Mouse (Mus musculus) liver, embryonic 12.5 days (tissue): ENCODE measurements around the gene Hinfp. TPM values are rescaled to one million over a fixed set of nuclear protein-coding genes. Genes with fewer than 3 reads are reported as not detected.

Source experiments
- ATAC-seq: fragments of 200-750 bp; cut with Nextera tagmentation; 2 replicates; pipeline ENCODE4 v1.8.0; 2017; ENCODE audit warnings: moderate number of reproducible peaks, mild to moderate bottlenecking, moderate library complexity
- H3K27ac ChIP-seq: fragments of 300-500 bp; sonication (generic); 2 replicates; pipeline ENCODE4 v1.5.1; 2016; ENCODE audit warnings: mild to moderate bottlenecking
- H3K27me3 ChIP-seq: fragments of 300-500 bp; sonication (generic); replicated peaks from 2 replicates; pipeline ENCODE4 v1.6.1; 2016; ENCODE audit warnings: mild to moderate bottlenecking, moderate library complexity
- H3K36me3 ChIP-seq: fragments of 300-500 bp; sonication (generic); 2 replicates; pipeline ENCODE4 v1.6.1; 2016; ENCODE audit warnings: mild to moderate bottlenecking, moderate library complexity
- H3K4me1 ChIP-seq: fragments of 300-500 bp; sonication (generic); 2 replicates; pipeline ENCODE4 v1.6.1; 2016
- H3K4me2 ChIP-seq: fragments of 300-500 bp; sonication (generic); 2 replicates; pipeline ENCODE4 v1.6.1; 2016; ENCODE audit warnings: mild to moderate bottlenecking, moderate library complexity
- H3K4me3 ChIP-seq: fragments of 300-500 bp; sonication (generic); 2 replicates; pipeline ENCODE4 v1.5.1; 2016; ENCODE audit warnings: mild to moderate bottlenecking, moderate library complexity
- H3K9ac ChIP-seq: fragments of 300-500 bp; sonication (generic); 2 replicates; pipeline ENCODE4 v1.6.1; 2016; ENCODE audit warnings: mild to moderate bottlenecking, moderate library complexity
- H3K9me3 ChIP-seq: fragments of 300-500 bp; sonication (generic); replicated peaks from 2 replicates; pipeline ENCODE4 v1.6.1; 2016; ENCODE audit warnings: mild to moderate bottlenecking, moderate library complexity
- WGBS: fragments of 180-500 bp; shearing (Covaris S2); methylation state at CpG from one replicate; pipeline ENCODE4 v1.1.7; 2016; ENCODE audit not compliant: insufficient replicate concordance; 5-methylcytosine and 5-hydroxymethylcytosine counted together
- polyA plus RNA-seq: library from polyadenylated mRNA; unstranded; fragments of >200 nt; fragmentation: Nextera tagmentation; extraction: Ambion mirVana; gene quantifications from 2 replicates; pipeline ENCODE4 v1.2.1, GENCODE M21; 2016

Hinfp gene
- polyA plus RNA-seq, 1 experiment from 2014 or later = 17.2 TPM

DNA sequence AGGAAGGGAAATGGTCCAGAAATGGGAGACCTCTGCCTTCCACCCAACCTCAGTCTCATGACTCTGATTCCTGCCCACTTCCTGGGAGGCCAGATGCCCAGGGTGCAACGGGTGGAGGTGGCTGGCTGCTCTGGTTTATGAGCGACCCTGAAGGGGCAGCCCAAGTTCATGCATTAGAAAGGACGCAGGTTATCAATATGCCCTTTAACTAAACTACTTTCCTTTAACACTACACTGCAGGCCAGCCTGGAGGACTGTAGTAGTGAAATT lies 13.3 kb upstream of the Hinfp start:
- no peak for ATAC-seq
- H3K4me1 ChIP-seq = peaks cover 48% of the 10 kb centered on the region
- H3K27me3 ChIP-seq = no peaks in the 10 kb centered on the region
- no peaks in the 10 kb centered on the region for H3K9me3 ChIP-seq
- 29% methylated on average over 3 of the region's 3 CpGs for WGBS
- H3K9ac ChIP-seq = peak overlapping the region; percentile 98
- H3K36me3 ChIP-seq = peaks cover 34% of the 10 kb centered on the region
- peak overlapping the region; percentile 18; the same call in 1 of the 2 replicates for H3K27ac ChIP-seq
- H3K4me2 ChIP-seq = peak overlapping the region; percentile 90
- peak overlapping the region; percentile 97 for H3K4me3 ChIP-seq

GRCm38 (mm10) chr9:44318076-44318825 lies 12.8 kb upstream of the Hinfp start:
- Histone ChIP-seq H3K4me2 (peak overlapping the region; percentile 90), H3K27ac (peak overlapping the region; percentile 18; the same call in 1 of the 2 replicates), H3K9me3 (no peaks in the 10 kb centered on the region), H3K36me3 (peaks cover 39% of the 10 kb centered on the region), H3K9ac (peak overlapping the region; percentile 98), H3K27me3 (no peaks in the 10 kb centered on the region), H3K4me1 (peaks cover 48% of the 10 kb centered on the region), H3K4me3 (peak overlapping the region; percentile 97)
- 61% methylated on average over 5 of the region's 5 CpGs for WGBS
- ATAC-seq = no peak

- Histone ChIP-seq H3K4me3 (peak overlapping the region; percentile 97; the same call in 1 of the 2 replicates), H3K36me3 (peaks cover 47% of the 10 kb centered on the region), H3K27me3 (no peaks in the 10 kb centered on the region), H3K4me1 (peaks cover 48% of the 10 kb centered on the region), H3K27ac (no peak overlapping the region), H3K9me3 (no peaks in the 10 kb centered on the region), H3K9ac (peak overlapping the region; percentile 98; the same call in 1 of the 2 replicates), H3K4me2 (peak overlapping the region; percentile 90)
- WGBS = 78% methylated on average over 4 of the region's 4 CpGs
- no peak for ATAC-seq
These were observed 12.0 kb upstream of the Hinfp start for GRCm38 (mm10) chr9:44317452-44317851.

DNA sequence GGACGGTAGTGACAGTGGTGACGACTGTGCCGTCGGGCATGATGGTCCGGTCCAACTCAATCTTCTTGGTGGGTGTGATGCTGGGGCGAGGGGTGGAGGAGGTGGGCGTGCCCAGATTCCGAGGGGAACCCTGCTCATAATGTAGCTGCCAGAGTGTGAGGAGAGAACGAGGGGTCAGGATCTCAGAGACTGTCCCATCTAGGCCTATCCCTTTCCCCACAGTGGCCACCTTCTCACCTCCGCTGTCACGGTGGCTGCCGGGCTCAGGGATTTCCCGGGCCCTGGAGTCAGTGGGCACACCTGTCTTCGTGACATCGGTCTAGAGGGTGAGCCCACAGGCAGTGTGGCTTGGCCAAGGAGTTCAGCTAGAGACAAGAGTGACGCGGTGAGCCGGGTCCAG lies 9.4 kb upstream of the Hinfp start:
- Histone ChIP-seq H3K27me3 (no peaks in the 10 kb centered on the region), H3K27ac (no peak overlapping the region), H3K36me3 (peaks cover 71% of the 10 kb centered on the region), H3K9ac (no peak overlapping the region), H3K9me3 (no peaks in the 10 kb centered on the region), H3K4me3 (no peak overlapping the region), H3K4me1 (peaks cover 52% of the 10 kb centered on the region), H3K4me2 (no peak overlapping the region)
- WGBS = 96% methylated on average over 18 of the region's 18 CpGs
- ATAC-seq = no peak

DNA sequence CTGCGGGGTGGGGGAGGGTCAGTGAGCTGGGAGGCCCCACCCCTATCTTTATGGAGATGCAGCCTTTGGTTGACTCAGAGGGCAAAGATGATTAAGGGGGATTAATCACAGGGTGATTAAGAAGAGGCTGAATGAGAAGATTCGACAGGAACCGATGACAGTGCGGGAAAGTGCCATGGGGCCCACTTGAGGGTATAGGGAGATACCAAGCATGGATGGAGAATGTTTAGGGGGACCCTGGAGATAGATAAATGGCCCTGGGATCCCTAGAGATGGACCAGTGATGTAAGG lies 8.7 kb upstream of the Hinfp start:
- H3K36me3 ChIP-seq = peaks cover 71% of the 10 kb centered on the region
- H3K4me2 ChIP-seq = no peak overlapping the region
- H3K9ac ChIP-seq = no peak overlapping the region
- H3K4me3 ChIP-seq = no peak overlapping the region
- ATAC-seq = no peak
- no peak overlapping the region for H3K27ac ChIP-seq
- WGBS = 77% methylated on average over 4 of the region's 4 CpGs
- no peaks in the 10 kb centered on the region for H3K9me3 ChIP-seq
- peaks cover 55% of the 10 kb centered on the region for H3K4me1 ChIP-seq
- H3K27me3 ChIP-seq = no peaks in the 10 kb centered on the region

DNA sequence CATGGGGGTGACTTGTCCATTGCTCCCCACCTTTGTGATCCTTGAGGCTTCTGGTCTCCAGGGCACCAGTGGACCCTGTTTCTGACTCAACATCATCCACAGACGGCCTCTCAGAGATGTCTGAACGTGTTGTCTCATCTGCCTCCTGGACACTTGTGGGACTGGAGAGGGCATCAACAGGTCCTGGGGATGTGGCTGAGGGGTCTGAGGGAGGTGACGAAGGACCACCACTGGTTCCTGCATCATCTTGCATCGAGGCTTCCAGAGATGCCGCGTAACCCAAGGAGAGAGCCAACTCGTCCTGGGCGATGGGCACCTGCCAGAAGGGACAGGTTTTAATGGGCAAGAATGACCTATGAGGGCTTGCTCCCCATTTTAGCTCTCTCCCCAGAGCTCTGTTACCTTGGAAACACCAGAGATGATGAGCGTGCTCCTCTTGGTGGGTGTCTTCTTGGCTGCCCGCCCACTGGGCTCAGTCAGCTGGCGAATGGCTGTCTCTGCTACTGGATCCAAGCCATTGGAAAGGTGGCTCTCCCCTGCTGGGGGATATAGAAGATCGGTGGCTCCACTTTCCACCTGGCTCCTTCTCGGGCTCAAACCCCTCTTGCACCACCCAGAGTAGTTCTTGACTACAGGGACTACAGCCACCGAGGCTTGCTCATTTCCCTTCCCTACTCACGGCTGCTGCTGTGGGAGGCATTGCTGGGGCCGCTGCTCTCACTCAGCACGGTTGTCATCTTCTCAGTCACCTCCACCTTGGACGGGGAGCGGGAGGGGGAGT lies 8.2 kb upstream of the Hinfp start:
- Histone ChIP-seq H3K4me2 (no peak overlapping the region), H3K4me1 (peaks cover 49% of the 10 kb centered on the region), H3K9ac (no peak overlapping the region), H3K9me3 (no peaks in the 10 kb centered on the region), H3K27me3 (no peaks in the 10 kb centered on the region), H3K4me3 (no peak overlapping the region), H3K27ac (no peak overlapping the region), H3K36me3 (peaks cover 71% of the 10 kb centered on the region)
- ATAC-seq = no peak
- 81% methylated on average over 19 of the region's 19 CpGs for WGBS

DNA sequence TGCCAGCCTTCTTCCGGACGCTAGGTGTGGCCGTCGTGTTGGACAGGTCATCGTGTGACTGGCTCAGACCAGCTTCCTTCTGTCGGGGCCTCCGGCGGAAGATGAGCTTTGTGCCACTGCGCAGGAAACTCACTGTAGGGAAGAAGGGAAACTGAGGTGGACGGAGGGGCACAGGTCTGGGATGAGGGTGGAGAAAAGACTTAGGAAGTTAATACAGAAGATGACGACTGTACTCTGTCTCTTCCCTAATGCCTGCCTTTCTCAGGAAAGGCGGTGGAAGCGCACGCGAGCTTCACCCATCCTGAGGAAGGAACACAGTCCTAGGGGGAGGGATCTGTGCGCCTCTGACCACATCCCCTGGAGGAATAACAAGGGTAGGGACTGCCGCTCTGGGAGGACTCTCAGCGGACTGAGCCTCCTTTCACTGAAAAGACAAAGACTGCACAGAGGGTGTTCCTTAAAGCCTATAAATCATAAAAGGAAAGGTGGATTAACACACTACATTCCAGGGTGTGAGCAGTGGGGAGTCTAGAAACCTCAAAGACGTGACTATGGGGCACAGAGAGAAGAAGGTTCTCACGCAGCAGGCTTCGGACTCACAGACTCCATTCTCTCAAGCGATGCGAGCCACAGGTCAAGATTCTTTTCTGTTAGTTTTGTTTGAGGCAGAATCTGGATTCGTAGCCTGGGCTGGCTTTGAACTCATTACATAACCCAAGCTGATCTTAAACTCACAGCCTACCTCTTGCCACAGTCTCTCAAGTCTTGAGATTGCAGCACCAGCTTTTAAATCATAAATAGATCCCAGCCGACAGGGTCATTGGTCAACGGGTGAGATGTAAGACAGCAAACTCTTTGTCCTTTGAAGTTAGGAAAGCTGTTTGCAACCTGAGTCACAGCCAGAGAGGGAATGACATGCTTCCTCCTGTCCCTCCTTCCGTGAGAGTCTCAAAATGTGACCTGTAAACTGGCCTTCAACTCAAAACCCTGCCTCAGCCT lies 6.0 kb upstream of the Hinfp start:
- peak overlapping the region; percentile 40 for H3K4me2 ChIP-seq
- ATAC-seq = no peak
- 42% methylated on average over 27 of the region's 27 CpGs for WGBS
- peak overlapping the region; percentile 32; the same call in 1 of the 2 replicates for H3K27ac ChIP-seq
- H3K36me3 ChIP-seq = peaks cover 64% of the 10 kb centered on the region
- H3K4me1 ChIP-seq = peaks cover 35% of the 10 kb centered on the region
- H3K9ac ChIP-seq = 0 out of 2 replicates have a peak overlapping the region, but pooled peaks have one; percentile 18
- no peaks in the 10 kb centered on the region for H3K9me3 ChIP-seq
- H3K27me3 ChIP-seq = no peaks in the 10 kb centered on the region
- H3K4me3 ChIP-seq = 0 out of 2 replicates have a peak overlapping the region, but pooled peaks have one; percentile 10

DNA sequence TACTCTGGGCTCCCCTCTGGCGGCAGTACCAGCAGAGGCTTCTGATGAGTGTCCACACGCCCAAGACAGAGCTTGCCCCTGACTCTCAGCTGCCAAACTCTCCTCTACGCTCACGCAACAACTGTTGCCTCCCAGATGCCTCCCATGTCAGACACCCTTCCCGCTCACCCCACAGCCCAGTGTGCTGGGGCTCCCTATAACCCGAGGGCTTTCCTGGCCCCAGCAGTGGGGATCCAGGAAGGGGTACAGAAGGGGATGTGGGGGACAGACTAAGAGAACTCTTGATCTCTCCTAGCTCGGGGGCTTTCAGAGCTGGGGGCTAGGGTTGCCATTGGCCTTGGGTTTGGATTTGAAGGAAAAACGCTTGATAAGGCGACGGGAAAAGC lies 5.3 kb upstream of the Hinfp start:
- no peaks in the 10 kb centered on the region for H3K27me3 ChIP-seq
- ATAC-seq = no peak
- 0 out of 2 replicates have a peak overlapping the region, but pooled peaks have one; percentile 10 for H3K4me3 ChIP-seq
- no peaks in the 10 kb centered on the region for H3K9me3 ChIP-seq
- peaks cover 38% of the 10 kb centered on the region for H3K4me1 ChIP-seq
- H3K4me2 ChIP-seq = peak overlapping the region; percentile 40
- H3K36me3 ChIP-seq = peaks cover 57% of the 10 kb centered on the region
- WGBS = 58% methylated on average over 10 of the region's 10 CpGs
- 0 out of 2 replicates have a peak overlapping the region, but pooled peaks have one; percentile 18 for H3K9ac ChIP-seq
- peak overlapping the region; percentile 32; the same call in 1 of the 2 replicates for H3K27ac ChIP-seq

DNA sequence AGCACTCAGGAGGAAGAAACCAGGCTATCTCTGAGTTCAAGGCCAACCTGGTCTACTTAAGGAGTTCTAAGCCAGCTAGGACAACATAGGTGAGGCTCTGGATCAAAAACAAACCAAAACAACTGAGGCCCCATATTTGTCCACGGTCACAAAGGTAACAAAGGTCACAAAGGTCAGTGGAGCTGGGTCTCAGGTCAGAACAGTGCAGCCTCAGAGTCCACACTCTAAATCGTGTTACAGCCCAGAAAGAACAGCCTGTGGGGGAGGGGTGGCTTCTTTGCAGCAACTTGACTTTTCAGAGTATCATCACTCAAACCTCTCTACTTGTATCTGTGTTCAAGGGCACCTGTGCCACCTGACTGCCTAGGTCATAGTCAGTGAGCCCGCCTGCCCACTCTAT lies 4.3 kb upstream of the Hinfp start:
- WGBS = 56% methylated on average over 3 of the region's 3 CpGs
- Histone ChIP-seq H3K4me3 (no peak overlapping the region), H3K9me3 (no peaks in the 10 kb centered on the region)

DNA sequence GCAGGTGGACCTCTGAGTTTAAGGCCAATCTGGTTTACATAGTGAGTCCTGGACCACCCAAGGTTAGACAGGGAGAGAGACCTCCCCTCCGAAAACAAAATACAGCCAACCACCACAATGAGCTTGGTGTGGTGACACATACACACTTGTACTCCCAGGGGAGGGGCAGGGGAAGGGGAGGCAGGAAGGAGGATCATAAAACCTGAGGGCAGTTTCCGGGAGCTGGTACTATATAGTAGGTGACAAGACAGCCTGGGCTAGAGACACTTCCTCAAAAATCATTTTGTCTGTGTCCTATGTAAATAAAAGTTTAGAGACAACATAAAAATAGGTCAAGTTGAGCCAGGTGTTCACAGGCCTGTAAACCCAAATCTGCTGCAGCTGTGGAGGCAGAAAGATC lies 1.8 kb upstream of the Hinfp start:
- H3K27me3 ChIP-seq = no peaks in the 10 kb centered on the region
- ATAC-seq = no peak
- no peak overlapping the region for H3K27ac ChIP-seq
- peaks cover 50% of the 10 kb centered on the region for H3K4me1 ChIP-seq
- H3K36me3 ChIP-seq = peaks cover 38% of the 10 kb centered on the region
- no peak overlapping the region for H3K4me2 ChIP-seq
- H3K4me3 ChIP-seq = no peak overlapping the region
- 73% methylated on average over 2 of the region's 2 CpGs for WGBS
- H3K9ac ChIP-seq = no peak overlapping the region
- no peaks in the 10 kb centered on the region for H3K9me3 ChIP-seq

More for the DNA sequence above, 4.3 kb upstream of the Hinfp start:
- Histone ChIP-seq H3K4me1 (peaks cover 40% of the 10 kb centered on the region), H3K9ac (0 out of 2 replicates have a peak overlapping the region, but pooled peaks have one; percentile 8), H3K27ac (no peak overlapping the region), H3K4me2 (no peak overlapping the region), H3K36me3 (peaks cover 47% of the 10 kb centered on the region), H3K27me3 (no peaks in the 10 kb centered on the region)
- ATAC-seq = no peak

GRCm38 (mm10) chr9:44306532-44306931 lies 1.1 kb upstream of the Hinfp start:
- Histone ChIP-seq H3K36me3 (peaks cover 38% of the 10 kb centered on the region), H3K9ac (no peak overlapping the region), H3K4me2 (peak overlapping the region; percentile 88), H3K9me3 (no peaks in the 10 kb centered on the region), H3K27ac (0 out of 2 replicates have a peak overlapping the region, but pooled peaks have one; percentile 55), H3K4me1 (peaks cover 46% of the 10 kb centered on the region), H3K4me3 (no peak overlapping the region), H3K27me3 (no peaks in the 10 kb centered on the region)
- WGBS = 87% methylated on average over 6 of the region's 6 CpGs
- no peak for ATAC-seq
